Mouse (Mus musculus): Measurements from ENCODE around the gene Elmsan1.

DNA sequence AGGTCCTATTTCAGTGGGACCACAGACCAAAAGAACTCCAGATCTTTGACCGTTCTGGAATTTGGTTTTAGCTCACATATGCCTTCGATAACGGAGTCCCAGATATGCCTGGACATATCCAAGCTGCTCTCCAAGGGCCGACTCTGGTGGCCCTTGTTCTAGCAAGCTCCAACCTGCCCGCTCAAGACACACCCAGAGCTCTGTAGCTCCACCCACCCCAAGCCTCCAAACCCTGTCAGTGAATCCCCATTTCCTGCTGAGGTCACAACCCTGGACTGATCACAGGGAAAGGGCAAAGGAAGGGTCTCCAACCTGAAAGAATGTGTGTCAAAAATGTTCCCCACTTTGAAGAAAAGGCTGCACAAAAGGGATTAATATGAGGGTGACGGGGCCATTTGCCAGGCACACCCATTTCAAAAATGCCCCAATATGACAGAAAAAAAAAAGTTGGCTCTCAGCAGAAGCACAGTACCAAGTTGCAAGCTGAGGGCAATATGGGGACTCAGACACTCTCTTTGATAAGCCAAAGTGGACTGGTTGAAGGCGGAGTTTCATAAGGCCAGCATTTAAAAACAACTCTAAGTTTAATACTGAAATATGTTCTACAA, 15.4 kb downstream of the Elmsan1 start:
- TF ChIP-seq CTCF (IDR thresholded peaks at IDR 0.05; ENCODE audit: low read depth, low read length), result no peak
- no peak for TF ChIP-seq TAL1 (conservative IDR thresholded peaks at IDR 0.05; ENCODE audit: low read depth, low read length)
